Mouse (Mus musculus): ENCODE data around the gene Tvp23b. TPM values are rescaled to one million over a fixed set of nuclear protein-coding genes. Genes with fewer than 3 reads are reported as not detected.

Tvp23b gene
- total RNA-seq, 1 experiment = 62.5 TPM

- H3K36me3 ChIP-seq (ENCODE audit: control insufficient read depth, insufficient read depth, low read length, poor library complexity, severe bottlenecking) = no peaks in the 10 kb centered on the region
- H3K4me3 ChIP-seq (ENCODE audit: insufficient read depth in 1 of 2, low read depth in 1 of 2, low read length in 2 of 2, poor library complexity in 1 of 2, severe bottlenecking in 1 of 2) = no peak overlapping the region
- no peaks in the 10 kb centered on the region for H3K9me3 ChIP-seq (ENCODE audit: control insufficient read depth, insufficient read depth, low read depth, low read length)
- in situ Hi-C loops (cut with MboI; ENCODE audit: low sequenced_read_pairs in 2 of 2, unreplicated experiment in 2 of 2) = no loop called here
- TF ChIP-seq CHD2 (IDR thresholded peaks at IDR 0.05; ENCODE audit: low read depth, low read length) = no peak
- no peak for TF ChIP-seq ZNF384 (IDR thresholded peaks at IDR 0.05; ENCODE audit: low read depth, low read length)
- no peak for TF ChIP-seq ZC3H11A (IDR thresholded peaks at IDR 0.05; ENCODE audit: borderline replicate concordance, low read depth, low read length)
- TF ChIP-seq MAFK (IDR thresholded peaks at IDR 0.05; ENCODE audit: insufficient read depth, low read depth, low read length) = no peak
- no peak for TF ChIP-seq HCFC1 (IDR thresholded peaks at IDR 0.05; ENCODE audit: borderline replicate concordance, insufficient read depth, low read length)
- H3K9ac ChIP-seq (ENCODE audit: insufficient read depth, low read depth, low read length, poor library complexity, severe bottlenecking) = no peak overlapping the region
- DNase-seq (ENCODE audit: low read depth, low spot score) = no peak
- H3K4me1 ChIP-seq (ENCODE audit: control insufficient read depth in 2 of 2, insufficient read depth in 2 of 2, low read length in 2 of 2, poor library complexity in 1 of 2) = peaks cover 5 to 12% of the 10 kb centered on the region in 2 experiments; a peak in 2 of 4 replicates
- H3K27ac ChIP-seq (ENCODE audit: insufficient read depth, low read depth, low read length, poor library complexity, severe bottlenecking) = no peak overlapping the region
Measured at GRCm38 (mm10) chr11:62851199-62851598, 28.1 kb upstream of the Tvp23b start.

GRCm38 (mm10) chr11:62853334-62853733, 25.9 kb upstream of the Tvp23b start:
- no peak for DNase-seq (ENCODE audit: low read depth, low spot score)
- in situ Hi-C loops (cut with MboI; ENCODE audit: low sequenced_read_pairs in 2 of 2, unreplicated experiment in 2 of 2) = no loop called here
- TF ChIP-seq MAFK (IDR thresholded peaks at IDR 0.05; ENCODE audit: insufficient read depth, low read depth, low read length) (no peak), ZNF384 (IDR thresholded peaks at IDR 0.05; ENCODE audit: low read depth, low read length) (no peak), CHD2 (IDR thresholded peaks at IDR 0.05; ENCODE audit: low read depth, low read length) (no peak)
- Histone ChIP-seq H3K4me3 (ENCODE audit: insufficient read depth in 1 of 2, low read depth in 1 of 2, low read length in 2 of 2, poor library complexity in 1 of 2, severe bottlenecking in 1 of 2) (no peak overlapping the region), H3K4me1 (ENCODE audit: control insufficient read depth in 2 of 2, insufficient read depth in 2 of 2, low read length in 2 of 2, poor library complexity in 1 of 2) (peaks cover 0 to 2% of the 10 kb centered on the region in 2 experiments; a peak in 1 of 4 replicates), H3K36me3 (ENCODE audit: control insufficient read depth, insufficient read depth, low read length, poor library complexity, severe bottlenecking) (no peaks in the 10 kb centered on the region), H3K27ac (ENCODE audit: insufficient read depth, low read depth, low read length, poor library complexity, severe bottlenecking) (no peak overlapping the region), H3K9me3 (ENCODE audit: control insufficient read depth, insufficient read depth, low read depth, low read length) (no peaks in the 10 kb centered on the region), H3K9ac (ENCODE audit: insufficient read depth, low read depth, low read length, poor library complexity, severe bottlenecking) (no peak overlapping the region)

- Histone ChIP-seq H3K4me1 (ENCODE audit: control insufficient read depth in 2 of 2, insufficient read depth in 2 of 2, low read length in 2 of 2, poor library complexity in 1 of 2) (no peaks in the 10 kb centered on the region), H3K9me3 (ENCODE audit: control insufficient read depth, insufficient read depth, low read depth, low read length) (no peaks in the 10 kb centered on the region), H3K4me3 (ENCODE audit: insufficient read depth in 1 of 2, low read depth in 1 of 2, low read length in 2 of 2, poor library complexity in 1 of 2, severe bottlenecking in 1 of 2) (no peak overlapping the region), H3K27ac (ENCODE audit: insufficient read depth, low read depth, low read length, poor library complexity, severe bottlenecking) (no peak overlapping the region), H3K9ac (ENCODE audit: insufficient read depth, low read depth, low read length, poor library complexity, severe bottlenecking) (no peak overlapping the region), H3K36me3 (ENCODE audit: control insufficient read depth, insufficient read depth, low read length, poor library complexity, severe bottlenecking) (no peaks in the 10 kb centered on the region)
- TF ChIP-seq CHD2 (IDR thresholded peaks at IDR 0.05; ENCODE audit: low read depth, low read length) (no peak), HCFC1 (IDR thresholded peaks at IDR 0.05; ENCODE audit: borderline replicate concordance, insufficient read depth, low read length) (no peak), MAFK (IDR thresholded peaks at IDR 0.05; ENCODE audit: insufficient read depth, low read depth, low read length) (no peak)
- in situ Hi-C loops (cut with MboI; ENCODE audit: low sequenced_read_pairs in 2 of 2, unreplicated experiment in 2 of 2) = no loop called here
- DNase-seq (ENCODE audit: low read depth, low spot score) = no peak
Measured at GRCm38 (mm10) chr11:62865562-62865961, 13.7 kb upstream of the Tvp23b start.

GRCm38 (mm10) chr11:62866685-62867084, 12.6 kb upstream of the Tvp23b start:
- Histone ChIP-seq H3K9me3 (ENCODE audit: control insufficient read depth, insufficient read depth, low read depth, low read length) (no peaks in the 10 kb centered on the region), H3K9ac (ENCODE audit: insufficient read depth, low read depth, low read length, poor library complexity, severe bottlenecking) (no peak overlapping the region), H3K4me3 (ENCODE audit: insufficient read depth in 1 of 2, low read depth in 1 of 2, low read length in 2 of 2, poor library complexity in 1 of 2, severe bottlenecking in 1 of 2) (no peak overlapping the region), H3K27ac (ENCODE audit: insufficient read depth, low read depth, low read length, poor library complexity, severe bottlenecking) (no peak overlapping the region), H3K36me3 (ENCODE audit: control insufficient read depth, insufficient read depth, low read length, poor library complexity, severe bottlenecking) (no peaks in the 10 kb centered on the region), H3K4me1 (ENCODE audit: control insufficient read depth in 2 of 2, insufficient read depth in 2 of 2, low read length in 2 of 2, poor library complexity in 1 of 2) (no peaks in the 10 kb centered on the region)
- DNase-seq (ENCODE audit: low read depth, low spot score) = no peak
- TF ChIP-seq ZNF384 (IDR thresholded peaks at IDR 0.05; ENCODE audit: low read depth, low read length) (no peak), ZC3H11A (IDR thresholded peaks at IDR 0.05; ENCODE audit: borderline replicate concordance, low read depth, low read length) (no peak), MAFK (IDR thresholded peaks at IDR 0.05; ENCODE audit: insufficient read depth, low read depth, low read length) (no peak), CHD2 (IDR thresholded peaks at IDR 0.05; ENCODE audit: low read depth, low read length) (no peak), HCFC1 (IDR thresholded peaks at IDR 0.05; ENCODE audit: borderline replicate concordance, insufficient read depth, low read length) (no peak)
- in situ Hi-C loops (cut with MboI; ENCODE audit: low sequenced_read_pairs in 2 of 2, unreplicated experiment in 2 of 2) = no loop called here

DNA sequence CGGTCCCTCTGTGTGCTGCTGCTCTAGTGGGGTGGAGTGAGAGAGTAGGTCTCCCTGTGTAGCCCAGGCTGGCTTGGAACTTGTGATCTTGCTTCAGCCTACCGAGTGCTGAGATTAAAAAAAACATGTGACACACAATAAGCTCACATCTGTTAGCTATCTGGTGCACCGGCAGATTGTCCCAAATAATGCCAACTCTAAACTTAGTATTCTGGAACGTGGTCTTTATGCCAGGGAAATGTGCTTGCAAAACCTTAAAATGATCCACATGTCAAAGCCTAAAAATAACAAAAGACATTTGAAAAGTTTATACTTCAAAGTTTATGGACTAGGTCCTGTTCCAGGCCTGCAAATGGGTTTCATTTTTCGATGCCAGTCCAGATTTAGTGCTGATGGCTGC, 10.1 kb upstream of the Tvp23b start:
- DNase-seq (ENCODE audit: low read depth, low spot score) = no peak
- peaks cover 0 to 5% of the 10 kb centered on the region in 2 experiments; a peak in 1 of 4 replicates for H3K4me1 ChIP-seq (ENCODE audit: control insufficient read depth in 2 of 2, insufficient read depth in 2 of 2, low read length in 2 of 2, poor library complexity in 1 of 2)
- no peak overlapping the region for H3K4me3 ChIP-seq (ENCODE audit: insufficient read depth in 1 of 2, low read depth in 1 of 2, low read length in 2 of 2, poor library complexity in 1 of 2, severe bottlenecking in 1 of 2)
- TF ChIP-seq CHD2 (IDR thresholded peaks at IDR 0.05; ENCODE audit: low read depth, low read length) = no peak
- no peak for TF ChIP-seq MAFK (IDR thresholded peaks at IDR 0.05; ENCODE audit: insufficient read depth, low read depth, low read length)
- no peak for TF ChIP-seq ZNF384 (IDR thresholded peaks at IDR 0.05; ENCODE audit: low read depth, low read length)
- no peak for TF ChIP-seq ZC3H11A (IDR thresholded peaks at IDR 0.05; ENCODE audit: borderline replicate concordance, low read depth, low read length)
- TF ChIP-seq HCFC1 (IDR thresholded peaks at IDR 0.05; ENCODE audit: borderline replicate concordance, insufficient read depth, low read length) = no peak
- no peak overlapping the region for H3K9ac ChIP-seq (ENCODE audit: insufficient read depth, low read depth, low read length, poor library complexity, severe bottlenecking)
- H3K9me3 ChIP-seq (ENCODE audit: control insufficient read depth, insufficient read depth, low read depth, low read length) = no peaks in the 10 kb centered on the region
- H3K36me3 ChIP-seq (ENCODE audit: control insufficient read depth, insufficient read depth, low read length, poor library complexity, severe bottlenecking) = no peaks in the 10 kb centered on the region
- in situ Hi-C loops (cut with MboI; ENCODE audit: low sequenced_read_pairs in 2 of 2, unreplicated experiment in 2 of 2) = no loop called here
- no peak overlapping the region for H3K27ac ChIP-seq (ENCODE audit: insufficient read depth, low read depth, low read length, poor library complexity, severe bottlenecking)

All from ES-E14 (cell line).